Mouse (Mus musculus): Measurements from ENCODE around the gene Smagp. TPM values are rescaled to one million over a fixed set of nuclear protein-coding genes. Genes with fewer than 3 reads are reported as not detected.
A peak's percentile ranks its signal among the peaks of the same experiment; 100 is the strongest.

Smagp gene
- polyA plus RNA-seq, 1 experiment from 2014 or later = 9.3 TPM

GRCm38 (mm10) chr15:100676521-100676920 lies 39.8 kb upstream of the Smagp start:
- 82% methylated on average over 1 of the region's 1 CpGs for WGBS (ENCODE audit: insufficient replicate concordance)
- Histone ChIP-seq H3K4me1 (replicated peaks) (peaks cover 61% of the 10 kb centered on the region), H3K27me3 (no peaks in the 10 kb centered on the region), H3K4me2 (no peak overlapping the region), H3K4me3 (replicated peaks) (no peak overlapping the region), H3K9ac (no peak overlapping the region), H3K36me3 (replicated peaks) (no peaks in the 10 kb centered on the region), H3K27ac (replicated peaks) (no peak overlapping the region), H3K9me3 (replicated peaks) (no peaks in the 10 kb centered on the region)
- no peak for ATAC-seq (ENCODE audit: insufficient read depth)

DNA sequence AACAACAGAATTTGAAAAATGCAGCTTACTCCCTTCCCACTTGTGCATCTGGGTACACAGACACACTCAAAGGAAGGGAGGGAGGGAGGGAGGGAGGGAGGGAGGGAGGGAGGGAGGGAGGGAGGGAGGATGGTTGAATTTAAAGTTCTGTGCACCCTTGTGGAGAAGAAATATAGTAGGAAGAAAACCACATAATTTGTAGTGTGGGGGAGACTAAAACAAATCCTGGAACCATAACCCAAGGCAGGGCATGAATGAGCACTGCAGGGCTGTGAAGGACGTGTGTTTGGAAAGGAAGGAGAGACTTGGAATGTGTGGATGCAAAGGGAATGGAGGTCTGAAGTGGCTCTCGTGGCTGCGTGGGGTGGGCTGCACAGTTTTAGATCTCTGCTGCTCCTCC lies 38.7 kb upstream of the Smagp start:
- Histone ChIP-seq H3K27ac (replicated peaks) (no peak overlapping the region), H3K9me3 (replicated peaks) (no peaks in the 10 kb centered on the region), H3K27me3 (no peaks in the 10 kb centered on the region), H3K4me2 (no peak overlapping the region), H3K36me3 (replicated peaks) (no peaks in the 10 kb centered on the region), H3K4me3 (replicated peaks) (no peak overlapping the region), H3K4me1 (replicated peaks) (peaks cover 53% of the 10 kb centered on the region), H3K9ac (no peak overlapping the region)
- ATAC-seq (ENCODE audit: insufficient read depth) = no peak
- 65% methylated on average over 3 of the region's 3 CpGs for WGBS (ENCODE audit: insufficient replicate concordance)

DNA sequence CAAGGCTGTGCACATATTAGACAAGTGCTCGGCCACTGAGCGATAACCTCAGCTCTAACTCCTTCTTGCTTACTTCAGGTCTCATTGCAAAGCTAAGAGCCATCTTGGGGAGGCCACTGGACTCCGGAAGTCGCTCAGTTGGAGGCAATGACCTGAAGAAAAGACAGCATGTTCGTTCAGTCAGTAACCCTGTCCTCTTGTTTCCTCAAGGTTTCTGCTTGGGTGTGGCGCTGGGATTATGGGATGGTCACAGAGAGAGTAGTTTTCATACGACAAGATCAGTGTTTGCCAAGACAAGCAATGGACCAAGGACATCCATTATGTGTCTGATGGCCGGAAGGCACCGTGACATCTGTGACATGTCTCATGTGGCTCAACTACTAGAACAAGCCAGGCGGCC lies 37.8 kb upstream of the Smagp start:
- 51% methylated on average over 10 of the region's 10 CpGs for WGBS (ENCODE audit: insufficient replicate concordance)
- Histone ChIP-seq H3K4me3 (replicated peaks) (no peak overlapping the region), H3K9ac (no peak overlapping the region), H3K36me3 (replicated peaks) (no peaks in the 10 kb centered on the region), H3K4me2 (peak overlapping the region; percentile 49; the same call in 1 of the 2 replicates), H3K4me1 (replicated peaks) (peaks cover 47% of the 10 kb centered on the region), H3K9me3 (replicated peaks) (no peaks in the 10 kb centered on the region), H3K27me3 (no peaks in the 10 kb centered on the region), H3K27ac (replicated peaks) (peak overlapping the region; percentile 84)
- no peak for ATAC-seq (ENCODE audit: insufficient read depth)

DNA sequence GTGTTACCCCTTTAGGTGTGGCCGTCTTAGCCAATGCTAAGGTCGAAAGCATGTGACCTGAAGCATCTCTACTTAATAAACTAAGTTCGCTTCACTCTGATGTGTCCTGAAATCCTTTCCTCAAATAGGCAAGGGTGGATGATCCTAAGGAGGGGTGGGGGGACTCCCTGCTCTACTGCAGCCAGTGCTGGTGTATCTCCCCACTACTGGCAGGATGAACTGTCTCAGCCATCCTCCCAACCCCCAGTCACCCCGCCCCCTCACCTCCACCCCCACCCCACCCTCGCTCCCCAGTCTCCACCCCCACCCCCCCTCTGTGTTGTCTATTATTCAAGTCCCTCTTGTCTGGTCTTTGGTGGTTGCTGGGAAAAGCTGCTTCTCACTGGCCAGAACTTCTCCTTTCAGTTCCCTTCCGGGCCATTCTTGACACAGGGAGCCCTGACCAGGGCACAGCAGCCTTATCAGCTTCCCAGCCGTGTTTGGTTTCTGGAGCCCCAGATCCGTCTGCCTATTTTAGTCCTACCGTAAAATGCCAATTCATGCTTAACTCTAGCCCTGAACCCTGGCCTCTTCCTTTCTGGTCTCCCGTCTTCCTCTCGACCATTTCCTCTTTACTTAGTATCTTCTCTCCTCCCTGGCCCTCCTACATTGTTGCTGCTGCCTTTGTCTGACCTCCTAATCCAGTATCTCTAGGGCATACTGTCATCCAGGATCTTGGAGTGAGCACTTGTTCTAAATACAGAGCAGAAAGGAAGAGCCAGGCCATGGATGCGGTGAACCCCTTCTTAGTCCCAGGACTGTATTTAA lies 37.0 kb upstream of the Smagp start:
- peak overlapping the region; percentile 84 for H3K27ac ChIP-seq (replicated peaks)
- ATAC-seq (ENCODE audit: insufficient read depth) = peak; percentile 86
- H3K4me2 ChIP-seq = peak overlapping the region; percentile 49
- WGBS (ENCODE audit: insufficient replicate concordance) = 10% methylated on average over 12 of the region's 12 CpGs
- H3K4me1 ChIP-seq (replicated peaks) = peaks cover 48% of the 10 kb centered on the region
- H3K9ac ChIP-seq = peak overlapping the region; percentile 6; the same call in 1 of the 2 replicates
- no peaks in the 10 kb centered on the region for H3K27me3 ChIP-seq
- peak overlapping the region; percentile 9; the same call in 1 of the 2 replicates for H3K4me3 ChIP-seq (replicated peaks)
- H3K9me3 ChIP-seq (replicated peaks) = no peaks in the 10 kb centered on the region
- no peaks in the 10 kb centered on the region for H3K36me3 ChIP-seq (replicated peaks)

- H3K9me3 ChIP-seq (replicated peaks) = no peaks in the 10 kb centered on the region
- no peak overlapping the region for H3K4me2 ChIP-seq
- H3K36me3 ChIP-seq (replicated peaks) = no peaks in the 10 kb centered on the region
- peaks cover 65% of the 10 kb centered on the region for H3K4me1 ChIP-seq (replicated peaks)
- ATAC-seq (ENCODE audit: insufficient read depth) = no peak
- no peaks in the 10 kb centered on the region for H3K27me3 ChIP-seq
- WGBS (ENCODE audit: insufficient replicate concordance) = 81% methylated on average over 5 of the region's 5 CpGs
- H3K4me3 ChIP-seq (replicated peaks) = no peak overlapping the region
- no peak overlapping the region for H3K27ac ChIP-seq (replicated peaks)
- no peak overlapping the region for H3K9ac ChIP-seq
Observed at GRCm38 (mm10) chr15:100670833-100671232, 34.1 kb upstream of the Smagp start.

GRCm38 (mm10) chr15:100670004-100670403 lies 33.3 kb upstream of the Smagp start:
- Histone ChIP-seq H3K36me3 (replicated peaks) (no peaks in the 10 kb centered on the region), H3K27ac (replicated peaks) (no peak overlapping the region), H3K9ac (no peak overlapping the region), H3K4me1 (replicated peaks) (peaks cover 66% of the 10 kb centered on the region), H3K27me3 (no peaks in the 10 kb centered on the region), H3K4me2 (no peak overlapping the region), H3K9me3 (replicated peaks) (no peaks in the 10 kb centered on the region), H3K4me3 (replicated peaks) (no peak overlapping the region)
- 58% methylated on average over 8 of the region's 8 CpGs for WGBS (ENCODE audit: insufficient replicate concordance)
- no peak for ATAC-seq (ENCODE audit: insufficient read depth)

GRCm38 (mm10) chr15:100669337-100669736 lies 32.6 kb upstream of the Smagp start, which contains the start of gene Bin2:
Bin2 (minus strand) TSS chr15:100669553.
- Histone ChIP-seq H3K27ac (replicated peaks) (peak within 1 kb of the TSS; percentile 43), H3K4me3 (replicated peaks) (peak within 1 kb of the TSS; percentile 64), H3K9me3 (replicated peaks) (no peaks in the 10 kb centered on the region), H3K4me2 (peak within 1 kb of the TSS; percentile 74), H3K27me3 (no peaks in the 10 kb centered on the region), H3K9ac (peak within 1 kb of the TSS; percentile 62), H3K36me3 (replicated peaks) (no peaks in the 10 kb centered on the region), H3K4me1 (replicated peaks) (peaks cover 66% of the 10 kb centered on the region)
- 20% methylated on average over 20 of the region's 20 CpGs for WGBS (ENCODE audit: insufficient replicate concordance)
- ATAC-seq (ENCODE audit: insufficient read depth) = peak; percentile 34; the same call in 1 of the 2 replicates

- Histone ChIP-seq H3K36me3 (replicated peaks) (no peaks in the 10 kb centered on the region), H3K4me1 (replicated peaks) (peaks cover 66% of the 10 kb centered on the region), H3K9ac (no peak overlapping the region), H3K27me3 (no peaks in the 10 kb centered on the region), H3K9me3 (replicated peaks) (no peaks in the 10 kb centered on the region), H3K4me3 (replicated peaks) (peak overlapping the region; percentile 64), H3K4me2 (peak overlapping the region; percentile 74), H3K27ac (replicated peaks) (no peak overlapping the region)
- no peak for ATAC-seq (ENCODE audit: insufficient read depth)
- WGBS (ENCODE audit: insufficient replicate concordance) = 46% methylated on average over 5 of the region's 5 CpGs
Observed at GRCm38 (mm10) chr15:100667871-100668545, 31.3 kb upstream of the Smagp start.

DNA sequence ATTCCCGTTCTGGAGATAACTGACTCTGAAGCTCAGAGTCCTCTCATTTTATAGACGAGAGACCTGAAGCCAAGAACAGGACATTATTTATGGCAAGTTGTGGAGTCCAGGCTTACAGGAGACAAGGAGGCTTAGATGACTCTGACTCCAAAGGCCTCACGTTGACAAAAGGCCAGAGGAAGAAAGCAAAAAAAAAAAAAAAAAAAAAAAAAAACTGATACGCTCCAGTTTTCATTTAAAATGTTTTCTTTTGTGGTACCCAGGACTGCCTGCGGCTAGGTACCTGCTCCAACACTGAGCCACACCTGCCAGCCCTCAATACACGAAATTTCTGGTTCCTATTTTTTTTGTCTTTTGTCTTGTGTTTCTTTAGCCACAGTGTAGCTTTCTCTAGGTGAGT lies 30.7 kb upstream of the Smagp start:
- H3K9ac ChIP-seq = 0 out of 2 replicates have a peak overlapping the region, but pooled peaks have one; percentile 1

DNA sequence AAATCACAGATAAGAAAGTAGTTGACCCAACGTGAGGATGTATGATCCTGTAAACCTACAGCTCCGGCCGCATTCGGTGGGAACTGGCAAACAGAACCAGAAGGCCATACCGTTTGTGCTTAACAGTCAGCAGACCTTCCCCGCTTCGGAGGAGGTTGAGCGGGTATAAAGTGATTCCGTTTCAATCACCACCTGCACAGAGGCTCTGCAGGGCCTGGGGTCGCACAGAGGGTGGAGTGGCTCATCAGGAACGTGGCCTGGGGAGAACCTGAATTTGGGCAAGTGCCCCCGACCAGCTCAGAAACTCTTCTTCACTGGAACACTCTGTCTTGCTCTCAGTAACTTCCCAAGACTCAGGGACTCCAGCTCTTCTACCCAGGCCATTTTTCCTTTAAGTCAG lies 30.1 kb upstream of the Smagp start:
- peak overlapping the region; percentile 26; the same call in 1 of the 2 replicates for H3K27ac ChIP-seq (replicated peaks)
- peak overlapping the region; percentile 13 for H3K4me3 ChIP-seq (replicated peaks)
- ATAC-seq (ENCODE audit: insufficient read depth) = no peak
- peaks cover 66% of the 10 kb centered on the region for H3K4me1 ChIP-seq (replicated peaks)
- peak overlapping the region; percentile 31 for H3K4me2 ChIP-seq
- WGBS (ENCODE audit: insufficient replicate concordance) = 9% methylated on average over 12 of the region's 12 CpGs
- no peaks in the 10 kb centered on the region for H3K9me3 ChIP-seq (replicated peaks)
- H3K36me3 ChIP-seq (replicated peaks) = no peaks in the 10 kb centered on the region
- H3K27me3 ChIP-seq = no peaks in the 10 kb centered on the region
- H3K9ac ChIP-seq = 0 out of 2 replicates have a peak overlapping the region, but pooled peaks have one; percentile 1

More for the DNA sequence above, 30.7 kb upstream of the Smagp start:
- 30% methylated on average over 6 of the region's 6 CpGs for WGBS (ENCODE audit: insufficient replicate concordance)
- Histone ChIP-seq H3K27me3 (no peaks in the 10 kb centered on the region), H3K27ac (replicated peaks) (peak overlapping the region; percentile 26; the same call in 1 of the 2 replicates), H3K9me3 (replicated peaks) (no peaks in the 10 kb centered on the region), H3K4me1 (replicated peaks) (peaks cover 66% of the 10 kb centered on the region), H3K36me3 (replicated peaks) (no peaks in the 10 kb centered on the region), H3K4me3 (replicated peaks) (peak overlapping the region; percentile 64), H3K4me2 (peak overlapping the region; percentile 31)
- no peak for ATAC-seq (ENCODE audit: insufficient read depth)

- Histone ChIP-seq H3K9ac (no peak overlapping the region), H3K27ac (replicated peaks) (peak overlapping the region; percentile 26), H3K36me3 (replicated peaks) (no peaks in the 10 kb centered on the region), H3K4me1 (replicated peaks) (peaks cover 66% of the 10 kb centered on the region), H3K4me2 (peak overlapping the region; percentile 31), H3K4me3 (replicated peaks) (peak overlapping the region; percentile 3; the same call in 1 of the 2 replicates), H3K27me3 (no peaks in the 10 kb centered on the region), H3K9me3 (replicated peaks) (no peaks in the 10 kb centered on the region)
- WGBS (ENCODE audit: insufficient replicate concordance) = 4% methylated on average over 7 of the region's 7 CpGs
- 0 out of 2 replicates have a peak, but pooled peaks have one; percentile 43 for ATAC-seq (ENCODE audit: insufficient read depth)
Observed at GRCm38 (mm10) chr15:100666219-100666696, 29.5 kb upstream of the Smagp start.

Data from liver, embryonic 15.5 days (tissue).